Mouse (Mus musculus) C2C12 (cell line): ENCODE measurements around the gene Iqcf4. TPM values are rescaled to one million over a fixed set of nuclear protein-coding genes. Genes with fewer than 3 reads are reported as not detected.

Experiments
- H3K27me3 ChIP-seq: one replicate; pipeline ENCODE4 v1.6.1; 2011; ENCODE audit not compliant: control insufficient read depth, insufficient read depth, insufficient read length
- H3K36me3 ChIP-seq: one replicate; pipeline ENCODE4 v1.6.1; 2011; ENCODE audit not compliant: control insufficient read depth, insufficient read depth
- H3K4me3 ChIP-seq: one replicate; pipeline ENCODE4 v1.5.1; 2011; ENCODE audit warnings: mild to moderate bottlenecking, control low read depth; ENCODE audit not compliant: poor library complexity, insufficient read depth, severe bottlenecking
- H3K79me2 ChIP-seq: one replicate; pipeline ENCODE4 v1.6.1; 2011; ENCODE audit not compliant: control insufficient read depth, insufficient read depth
- H3K79me3 ChIP-seq: one replicate; pipeline ENCODE4 v1.6.1; 2011; ENCODE audit warnings: low read depth, control low read depth
- H3ac ChIP-seq: one replicate; pipeline ENCODE3; 2011; ENCODE audit warnings: low read depth; ENCODE audit not compliant: control insufficient read depth, insufficient read length
- CEBPB ChIP-seq: IDR thresholded peaks from one replicate; pipeline ENCODE4 v1.6.1; 2011; ENCODE audit warnings: low read depth, mild to moderate bottlenecking, control low read depth, moderate library complexity
- CTCF ChIP-seq: IDR thresholded peaks from one replicate; pipeline ENCODE4 v1.5.1; 2011; ENCODE audit not compliant: control insufficient read depth, insufficient read depth, insufficient read length
- FOSL1 ChIP-seq: IDR thresholded peaks from one replicate; pipeline ENCODE4 v1.8.0; 2011; ENCODE audit warnings: mild to moderate bottlenecking, low read length; ENCODE audit not compliant: poor library complexity, insufficient read depth, severe bottlenecking
- MAX ChIP-seq: IDR thresholded peaks from one replicate; pipeline ENCODE4 v1.6.1; 2011; ENCODE audit warnings: mild to moderate bottlenecking, control low read depth
- MYOD1 ChIP-seq: IDR thresholded peaks from one replicate; pipeline ENCODE4 v1.6.1; 2011; ENCODE audit warnings: low read depth; ENCODE audit not compliant: control insufficient read depth, insufficient read length
- MYOG ChIP-seq: IDR thresholded peaks from one replicate; pipeline ENCODE4 v1.6.1; 2011; ENCODE audit not compliant: control insufficient read depth, insufficient read length; ENCODE audit errors: extremely low read depth
- USF1 ChIP-seq: IDR thresholded peaks from one replicate; pipeline ENCODE4 v1.6.1; 2011; ENCODE audit warnings: low read depth, mild to moderate bottlenecking, control low read depth, moderate library complexity
- long read RNA-seq, 2 experiments: library from polyadenylated mRNA; unstranded; transcript quantifications; one replicate each; pipeline ENCODE4 v2.0.0; 2019 to 2020
- polyA plus RNA-seq: library from polyadenylated mRNA; unstranded; fragments of >200 nt; fragmentation: generic; extraction: Trizol; gene quantifications from one replicate; pipeline ENCODE4 v1.2.1, GENCODE M21; 2012; ENCODE audit warnings: missing spikeins

The Iqcf4 gene
- polyA plus RNA-seq, result not detected
- long read RNA-seq, experiment 1, result 0 reads
- long read RNA-seq, experiment 2, result 0 reads

- no peaks in the 10 kb centered on the region for H3K36me3 ChIP-seq
- H3K79me3 ChIP-seq, result no peaks in the 10 kb centered on the region
Measured at GRCm38 (mm10) chr9:106570896-106571295, at the start of gene Iqcf4. Iqcf4 (minus strand) TSS chr9:106570996.

GRCm38 (mm10) chr9:106617496-106617895 is 46.7 kb upstream of the Iqcf4 start:
- Histone ChIP-seq H3K4me3 (no peak overlapping the region), H3K79me3 (no peaks in the 10 kb centered on the region), H3ac (no peak overlapping the region), H3K79me2 (no peaks in the 10 kb centered on the region), H3K27me3 (peaks cover 52% of the 10 kb centered on the region), H3K36me3 (no peaks in the 10 kb centered on the region)
- TF ChIP-seq CTCF (no peak), MYOG (no peak), FOSL1 (no peak), MYOD1 (no peak), MAX (no peak), USF1 (no peak), CEBPB (no peak)

More at GRCm38 (mm10) chr9:106570896-106571295, at the start of gene Iqcf4:
- no peak within 1 kb of the TSS for H3ac ChIP-seq
- H3K79me2 ChIP-seq, result no peaks in the 10 kb centered on the region
- no peak within 1 kb of the TSS for H3K4me3 ChIP-seq
- peaks cover 47% of the 10 kb centered on the region for H3K27me3 ChIP-seq
- TF ChIP-seq FOSL1, result no peak
- TF ChIP-seq CEBPB, result no peak
- TF ChIP-seq MAX, result no peak
- no peak for TF ChIP-seq USF1

- Histone ChIP-seq H3K36me3 (no peaks in the 10 kb centered on the region), H3K4me3 (no peak overlapping the region), H3K27me3 (peaks cover 52% of the 10 kb centered on the region), H3K79me2 (no peaks in the 10 kb centered on the region), H3K79me3 (no peaks in the 10 kb centered on the region), H3ac (no peak overlapping the region)
- TF ChIP-seq CEBPB, result no peak
- TF ChIP-seq MYOD1, result no peak
- TF ChIP-seq MAX, result no peak
- no peak for TF ChIP-seq CTCF
- no peak for TF ChIP-seq MYOG
- no peak for TF ChIP-seq FOSL1
- no peak for TF ChIP-seq USF1
Measured at GRCm38 (mm10) chr9:106616306-106616705, 45.5 kb upstream of the Iqcf4 start.

GRCm38 (mm10) chr9:106614616-106615015 is 43.8 kb upstream of the Iqcf4 start:
- no peak overlapping the region for H3K4me3 ChIP-seq
- no peaks in the 10 kb centered on the region for H3K79me2 ChIP-seq
- no peak overlapping the region for H3ac ChIP-seq
- TF ChIP-seq MYOG, result no peak
- TF ChIP-seq CEBPB, result no peak
- TF ChIP-seq CTCF, result no peak
- no peak for TF ChIP-seq USF1
- TF ChIP-seq FOSL1, result no peak
- TF ChIP-seq MYOD1, result no peak
- H3K27me3 ChIP-seq, result peaks cover 51% of the 10 kb centered on the region
- no peaks in the 10 kb centered on the region for H3K36me3 ChIP-seq
- no peaks in the 10 kb centered on the region for H3K79me3 ChIP-seq

- peaks cover 56% of the 10 kb centered on the region for H3K27me3 ChIP-seq
- TF ChIP-seq USF1 (no peak), FOSL1 (no peak), CEBPB (no peak), MYOG (no peak), CTCF (no peak), MYOD1 (no peak), MAX (no peak)
Measured at GRCm38 (mm10) chr9:106613951-106614350, 43.2 kb upstream of the Iqcf4 start.

GRCm38 (mm10) chr9:106610727-106611126 is 39.9 kb upstream of the Iqcf4 start:
- H3K79me3 ChIP-seq, result no peaks in the 10 kb centered on the region
- no peak overlapping the region for H3ac ChIP-seq
- no peaks in the 10 kb centered on the region for H3K36me3 ChIP-seq
- TF ChIP-seq USF1 (no peak), MYOG (no peak), MAX (no peak), FOSL1 (no peak), CTCF (no peak), MYOD1 (no peak), CEBPB (no peak)
- H3K79me2 ChIP-seq, result no peaks in the 10 kb centered on the region
- H3K4me3 ChIP-seq, result no peak overlapping the region
- peaks cover 53% of the 10 kb centered on the region for H3K27me3 ChIP-seq

More at GRCm38 (mm10) chr9:106613951-106614350, 43.2 kb upstream of the Iqcf4 start:
- no peaks in the 10 kb centered on the region for H3K79me2 ChIP-seq
- H3ac ChIP-seq, result no peak overlapping the region
- H3K4me3 ChIP-seq, result no peak overlapping the region
- no peaks in the 10 kb centered on the region for H3K36me3 ChIP-seq
- H3K79me3 ChIP-seq, result no peaks in the 10 kb centered on the region
